Mouse (Mus musculus): ENCODE measurements at regions not wholly inside any gene's neighbourhood (a gene's known extent, or its start where the extent isn't known, plus 50 kb on each side); places are given as distances from the start of the nearest gene placed in this dataset.

DNA sequence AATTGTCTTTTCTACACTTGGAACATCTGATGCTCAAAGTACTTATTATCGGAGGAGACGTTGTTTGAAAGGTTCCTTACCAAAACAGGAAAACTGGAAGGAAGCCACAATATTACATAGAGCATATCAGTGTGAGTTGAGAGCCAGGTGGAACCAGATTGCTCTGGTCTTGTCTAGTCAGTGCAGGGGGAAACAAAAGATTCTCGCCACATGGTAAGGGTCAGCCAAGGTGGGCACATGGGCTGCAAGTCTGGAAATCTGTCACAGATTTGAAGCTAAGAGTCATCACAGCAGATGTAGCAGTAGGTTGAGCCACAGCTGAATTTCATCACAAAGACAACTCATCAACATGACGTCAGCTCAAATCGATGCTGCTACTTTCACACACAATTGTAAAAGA is 681.8 kb downstream of the Stpg2 start:
- DNase-seq (ENCODE audit: low spot score in 2 of 2): no peak

DNA sequence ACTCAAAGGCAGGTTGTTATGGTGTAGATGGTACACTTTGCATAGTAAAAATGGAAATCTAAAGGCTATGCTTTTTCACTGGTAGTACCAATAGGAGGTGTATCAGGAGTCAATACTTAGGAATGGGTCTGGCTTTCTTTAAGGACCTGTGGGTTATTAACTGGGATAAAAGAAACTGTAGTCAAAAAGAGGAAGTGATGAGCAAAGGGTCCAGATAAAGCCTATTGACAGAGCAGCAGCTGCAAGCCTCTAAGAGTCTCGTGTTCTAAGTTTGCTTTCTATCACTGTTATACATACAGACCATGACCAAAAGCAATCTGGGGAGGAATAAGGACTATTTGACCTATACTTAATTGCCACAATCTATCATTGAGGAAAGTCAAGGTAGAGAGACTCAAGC is 683.0 kb downstream of the Stpg2 start:
- DNase-seq (ENCODE audit: low spot score in 2 of 2): no peak

DNA sequence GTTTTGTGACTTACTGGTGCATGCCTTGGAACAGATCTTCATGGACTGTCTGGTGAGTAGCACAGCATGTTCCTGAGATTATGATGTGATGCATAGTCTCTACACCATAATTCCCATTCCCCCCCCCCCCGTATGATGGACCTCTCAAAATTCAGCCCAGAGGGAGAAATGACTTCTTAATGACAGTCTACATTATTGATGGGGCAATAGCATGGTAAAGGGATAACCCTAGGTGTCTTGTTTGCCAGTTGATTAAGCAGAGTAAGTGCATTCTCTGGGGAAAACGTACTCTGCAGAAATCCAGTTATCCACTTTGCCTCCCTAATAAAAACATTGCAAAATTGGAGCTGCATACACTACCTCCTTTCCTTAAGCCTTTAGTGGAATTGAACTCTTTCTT is 684.7 kb downstream of the Stpg2 start:
- DNase-seq (ENCODE audit: low spot score in 2 of 2): no peak

DNA sequence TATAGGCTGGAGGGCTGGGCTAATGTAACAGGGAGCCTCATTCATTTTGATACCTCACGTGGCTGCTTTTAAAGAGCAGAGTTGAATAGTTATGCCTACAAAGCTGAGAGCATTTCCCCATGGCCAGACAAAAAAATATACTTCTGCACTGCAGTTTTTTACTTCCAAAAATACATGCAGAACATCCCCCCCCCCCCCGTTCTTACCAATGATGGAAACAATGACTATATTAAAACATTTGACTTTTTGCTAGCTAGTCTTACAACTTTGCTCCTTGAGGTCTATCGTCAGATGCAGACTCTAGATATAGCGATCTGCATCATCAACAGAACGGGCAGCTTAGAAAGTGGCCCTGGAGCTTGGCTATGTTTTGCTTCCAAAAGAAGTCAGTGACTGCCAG is 692.4 kb downstream of the Stpg2 start:
- no peak for DNase-seq (ENCODE audit: low spot score in 2 of 2)

DNA sequence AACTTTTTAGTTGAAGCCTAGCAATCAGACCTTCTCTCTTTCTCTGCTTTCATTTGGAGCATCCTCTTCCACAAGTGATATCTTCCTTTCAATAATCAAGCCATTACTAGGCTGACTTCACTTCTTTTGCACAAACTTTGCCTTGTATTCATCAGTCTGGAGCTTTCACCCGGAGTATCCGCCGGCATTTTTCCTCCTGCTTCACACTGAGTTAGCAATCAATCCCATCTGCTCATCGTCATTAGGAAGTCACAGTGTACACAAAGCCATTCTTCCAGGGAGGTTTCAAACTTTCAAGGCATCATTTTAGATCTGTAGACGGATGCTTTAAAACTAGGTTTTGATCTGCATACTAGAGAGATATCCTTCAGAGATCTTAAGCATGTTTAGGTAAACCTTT is 693.7 kb downstream of the Stpg2 start:
- DNase-seq (ENCODE audit: low spot score in 2 of 2): no peak

DNA sequence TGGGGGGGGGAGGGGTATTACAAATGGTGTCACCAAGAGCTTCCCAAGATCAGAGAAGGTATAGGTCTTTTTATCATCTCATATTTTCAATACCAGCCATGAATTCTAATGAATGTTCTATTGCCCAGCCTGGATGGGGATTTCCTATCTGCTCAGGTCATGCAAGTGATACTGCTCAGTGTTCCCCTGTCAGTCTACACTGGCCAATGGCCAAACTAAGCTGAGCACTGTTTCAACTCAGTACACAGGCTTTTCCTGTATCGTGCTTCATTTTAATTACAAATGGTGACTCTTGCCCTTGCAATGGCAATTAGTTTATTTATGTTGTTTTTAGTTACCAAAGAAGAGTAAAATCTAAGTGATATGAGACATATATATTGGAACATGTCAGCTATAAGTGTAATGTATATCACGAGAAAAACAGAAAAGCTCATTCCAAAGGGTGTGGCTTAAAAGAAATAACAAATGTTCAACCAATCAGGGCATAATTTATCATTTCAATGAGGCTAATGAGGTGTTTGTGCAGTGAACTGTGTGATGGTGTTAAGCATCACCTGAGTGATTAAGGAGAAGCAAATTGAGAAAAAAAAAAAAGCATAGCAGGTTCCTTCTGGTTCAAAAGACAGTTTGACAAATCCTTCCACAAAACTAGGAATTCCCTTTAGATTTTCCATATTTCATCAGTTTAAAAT is 708.3 kb downstream of the Stpg2 start:
- no peak for DNase-seq (ENCODE audit: low spot score in 2 of 2)

DNA sequence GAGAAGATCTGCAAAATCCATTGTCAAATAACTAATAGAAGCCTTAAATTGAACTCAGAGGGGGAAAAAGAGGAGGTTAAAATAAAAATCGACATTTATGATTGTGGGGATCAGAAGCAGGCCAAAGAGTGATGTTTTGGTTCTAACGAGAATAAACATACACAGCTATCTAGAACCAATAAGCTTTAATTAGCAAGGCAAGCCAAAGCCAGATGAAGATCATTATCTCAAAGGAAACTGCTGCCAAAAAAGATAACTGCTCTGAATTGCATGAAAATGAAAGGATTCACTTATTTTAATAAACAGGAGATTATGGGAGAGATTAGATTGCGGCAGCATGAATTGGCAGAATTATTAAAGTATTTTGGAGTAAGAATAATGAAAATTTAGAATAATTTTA is 716.8 kb downstream of the Stpg2 start:
- DNase-seq (ENCODE audit: low spot score in 2 of 2): no peak

DNA sequence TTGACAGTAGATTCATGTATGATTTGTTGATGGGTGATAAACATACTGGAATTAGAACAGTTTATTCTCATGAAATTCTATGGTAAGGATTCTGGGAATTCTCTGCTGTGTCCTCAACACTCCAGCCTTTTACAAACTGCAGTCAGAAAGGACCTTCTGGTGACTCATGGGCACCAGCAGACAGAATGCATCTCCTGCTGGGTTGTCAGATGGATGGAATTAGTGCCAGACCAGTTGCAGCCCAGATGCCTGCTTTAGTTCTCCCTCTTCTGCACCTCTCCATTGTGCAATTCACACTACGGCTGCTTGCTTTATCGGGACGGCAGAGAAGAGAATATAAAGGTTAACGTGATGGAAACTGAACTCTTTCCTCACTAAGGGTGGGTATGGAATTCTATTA is 727.5 kb downstream of the Stpg2 start:
- no peak for DNase-seq (ENCODE audit: low spot score in 2 of 2)

DNA sequence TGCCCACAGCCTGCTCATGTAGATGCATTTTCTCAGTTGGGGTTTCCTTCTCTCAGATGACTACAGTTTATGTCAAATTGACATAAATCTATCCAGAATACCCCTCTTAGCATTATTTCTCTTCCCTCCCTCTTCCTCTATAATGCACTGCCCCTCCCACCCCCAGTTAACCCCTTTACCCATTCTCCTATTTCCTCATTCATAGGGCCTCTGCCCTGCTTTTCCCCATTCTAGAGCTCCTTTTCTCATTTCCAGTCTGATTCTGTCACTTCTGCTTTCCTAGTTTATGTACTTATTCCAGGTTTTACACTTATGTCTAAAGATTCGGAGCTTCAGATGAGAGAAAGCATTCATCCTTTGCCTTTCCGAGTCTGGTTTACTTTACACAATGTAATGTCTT is 740.7 kb downstream of the Stpg2 start:
- DNase-seq (ENCODE audit: low spot score in 2 of 2): no peak

DNA sequence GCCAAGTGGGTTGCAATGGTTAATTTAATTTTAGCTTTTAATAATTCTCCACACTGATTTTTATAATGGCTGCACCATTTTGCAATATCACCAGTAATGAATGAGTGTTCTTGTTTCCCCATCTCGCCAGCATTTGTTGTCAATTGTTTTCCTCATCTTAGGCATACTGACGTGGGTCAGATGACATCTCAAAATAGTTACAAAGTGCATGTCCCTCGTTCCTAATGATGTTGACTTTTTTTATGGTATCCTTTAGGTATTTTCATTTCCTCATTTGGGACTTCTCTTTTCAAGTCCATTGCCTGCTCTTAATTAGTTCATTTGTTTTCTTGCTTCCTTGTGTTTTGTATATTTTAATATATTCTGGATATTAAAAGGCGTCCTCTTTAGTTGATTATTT is 741.8 kb downstream of the Stpg2 start:
- DNase-seq (ENCODE audit: low spot score in 2 of 2): no peak

DNA sequence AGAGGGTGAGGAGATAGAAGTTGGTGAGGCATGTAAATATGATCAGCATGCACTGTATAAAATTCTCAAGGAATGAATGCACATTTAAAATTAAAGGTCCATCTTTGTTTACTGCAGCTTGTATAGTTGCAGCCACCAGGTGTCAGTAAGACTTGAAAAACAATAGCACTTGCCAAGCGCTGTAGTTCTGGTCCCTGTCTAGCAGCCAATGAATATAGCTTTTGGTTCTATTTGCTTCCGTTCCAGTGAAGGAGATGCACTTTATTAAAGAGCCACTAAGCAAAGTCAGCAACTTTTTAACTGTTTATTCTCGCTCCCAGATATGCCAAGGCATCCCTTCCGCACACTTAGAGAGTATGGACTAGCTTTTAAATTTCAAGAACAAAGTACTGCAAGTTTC is 743.6 kb downstream of the Stpg2 start:
- DNase-seq (ENCODE audit: low spot score in 2 of 2): no peak

DNA sequence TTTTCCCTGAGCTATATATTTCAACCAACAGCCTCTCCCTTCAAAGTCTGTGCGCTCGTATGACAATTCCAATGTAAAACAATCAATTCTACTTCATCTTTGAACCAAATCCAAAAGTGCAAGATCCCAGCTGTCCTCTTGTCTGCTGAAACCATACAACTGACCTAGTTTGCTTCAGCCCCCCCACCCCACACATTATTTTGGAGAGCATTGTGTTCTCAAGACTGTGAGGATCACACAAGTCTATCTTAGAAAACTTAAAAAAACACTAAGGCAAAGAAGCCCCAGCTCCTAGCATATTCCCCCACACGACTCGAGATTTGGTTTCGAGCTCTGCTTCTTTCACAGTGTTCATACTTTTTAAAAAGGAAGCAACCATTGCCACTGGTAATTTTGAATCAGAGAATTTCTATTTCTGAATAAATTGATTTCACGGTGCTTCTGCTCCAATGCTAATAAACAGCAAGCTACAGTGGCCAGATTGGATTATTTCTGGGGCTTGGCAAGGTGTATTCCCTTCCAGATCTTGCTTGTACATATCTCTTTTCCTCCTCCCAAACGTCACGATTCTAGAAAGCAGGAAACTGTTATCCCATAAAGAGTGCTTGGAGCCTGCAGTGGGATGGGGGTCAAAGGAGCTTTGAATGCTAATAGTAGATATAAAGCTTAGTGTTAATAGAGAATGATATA is 744.7 kb downstream of the Stpg2 start:
- DNase-seq (ENCODE audit: low spot score in 2 of 2): no peak

DNA sequence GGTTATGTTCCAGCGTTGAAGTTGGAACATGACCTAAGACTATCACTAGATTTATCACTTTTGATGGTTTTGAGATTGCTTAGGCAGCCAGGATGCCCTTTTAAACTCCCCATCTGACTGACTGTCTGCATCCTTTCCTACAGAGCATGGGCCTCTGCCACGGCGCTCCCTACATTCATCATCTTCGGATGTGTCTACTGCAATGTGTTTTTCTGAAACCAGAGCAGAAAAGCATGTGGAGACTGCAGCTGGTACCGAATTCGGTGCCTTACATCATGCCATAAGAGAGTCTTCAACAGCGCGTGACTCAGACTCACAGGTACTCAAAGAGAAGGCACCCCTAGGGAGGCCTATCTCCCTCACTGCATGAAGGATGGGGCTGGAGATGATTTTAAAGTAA is 746.0 kb downstream of the Stpg2 start:
- no peak for DNase-seq (ENCODE audit: low spot score in 2 of 2)

DNA sequence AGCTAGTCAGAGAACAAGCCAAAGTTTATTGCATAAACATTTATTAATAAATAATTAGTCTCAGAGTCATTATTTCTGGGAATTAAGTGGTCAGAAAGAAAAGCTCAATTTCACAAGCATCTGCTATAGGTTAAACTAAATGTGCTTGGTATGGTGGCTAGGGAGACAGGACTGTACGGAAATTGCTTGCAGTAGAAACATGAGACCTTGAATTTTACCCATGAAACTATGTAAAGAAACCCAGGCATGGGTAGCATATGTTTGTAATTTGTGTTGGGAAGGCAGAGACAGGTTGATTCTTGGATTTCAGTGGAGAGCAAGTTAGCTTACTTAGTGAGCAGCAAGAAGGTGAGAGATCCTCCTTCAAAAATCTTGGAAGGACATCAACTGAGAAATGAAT is 772.7 kb downstream of the Stpg2 start:
- DNase-seq (ENCODE audit: low spot score in 2 of 2): no peak

DNA sequence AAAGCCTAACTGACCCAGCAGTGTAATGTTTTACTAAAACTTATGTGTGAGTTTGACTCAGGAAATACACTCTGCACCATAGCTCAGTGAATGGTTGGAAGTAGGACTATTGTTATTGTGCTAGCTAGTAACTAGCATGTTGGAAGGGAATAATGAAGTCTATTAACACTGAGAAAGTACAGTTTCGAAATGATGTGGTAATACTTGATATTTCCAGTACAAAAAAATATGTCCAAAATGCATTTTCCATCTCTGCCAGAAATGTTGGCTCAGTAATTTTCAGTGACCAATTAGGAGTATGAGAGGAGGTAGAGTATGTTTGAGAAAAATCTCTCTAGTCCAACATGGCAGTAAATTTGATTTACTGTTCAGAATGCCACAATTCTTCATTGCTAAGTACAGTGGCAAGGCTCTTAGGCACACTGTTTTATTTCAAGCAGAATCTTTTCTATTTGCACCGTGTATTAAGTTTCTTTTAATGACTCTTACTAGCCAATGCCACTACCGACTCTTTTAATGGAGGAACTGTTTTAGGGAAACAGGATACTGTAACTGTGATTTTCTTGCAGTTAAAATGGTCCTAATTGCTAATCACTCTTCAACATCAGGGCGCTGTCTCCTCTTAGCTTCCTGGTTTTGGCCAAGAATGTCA is 780.5 kb downstream of the Stpg2 start:
- no peak for DNase-seq (ENCODE audit: low spot score in 2 of 2)

DNA sequence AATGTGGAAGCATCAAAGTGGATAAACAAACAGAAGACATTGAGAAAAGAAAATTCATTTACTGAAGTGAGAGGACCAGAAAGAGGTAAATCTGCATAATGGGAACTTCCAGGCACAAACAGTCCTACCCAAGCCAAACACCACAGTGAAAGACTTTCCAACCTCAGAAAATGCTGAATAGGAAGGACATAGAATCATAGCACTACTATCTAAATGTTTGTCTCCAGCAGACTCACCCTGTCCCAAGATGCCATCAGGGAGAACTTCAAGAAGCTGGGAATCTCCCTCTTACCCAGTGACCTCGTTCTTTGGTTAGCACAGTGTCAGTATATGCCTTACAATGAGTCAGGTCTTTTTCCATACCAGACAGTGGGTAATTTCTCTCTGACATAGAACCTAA is 783.4 kb downstream of the Stpg2 start:
- no peak for DNase-seq (ENCODE audit: low spot score in 2 of 2)

DNA sequence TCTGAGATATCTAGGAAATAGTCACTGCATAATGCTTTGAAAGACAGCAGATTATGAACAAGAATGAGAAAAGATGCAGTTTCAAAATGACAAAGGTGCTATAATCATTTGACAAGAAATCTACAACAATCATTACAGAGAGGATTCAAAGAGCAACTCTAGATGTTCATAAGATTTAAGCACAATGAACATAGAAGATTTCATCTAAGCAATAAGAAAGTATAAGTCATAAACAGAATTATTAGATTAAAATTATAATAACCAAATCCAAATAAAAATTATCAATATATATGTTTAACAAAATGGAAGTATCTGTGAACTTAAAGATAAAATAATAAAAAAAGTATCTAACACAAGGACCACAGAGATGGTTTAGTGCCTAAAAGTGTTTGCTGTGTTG is 783.9 kb downstream of the Stpg2 start:
- no peak for DNase-seq (ENCODE audit: low spot score in 2 of 2)

DNA sequence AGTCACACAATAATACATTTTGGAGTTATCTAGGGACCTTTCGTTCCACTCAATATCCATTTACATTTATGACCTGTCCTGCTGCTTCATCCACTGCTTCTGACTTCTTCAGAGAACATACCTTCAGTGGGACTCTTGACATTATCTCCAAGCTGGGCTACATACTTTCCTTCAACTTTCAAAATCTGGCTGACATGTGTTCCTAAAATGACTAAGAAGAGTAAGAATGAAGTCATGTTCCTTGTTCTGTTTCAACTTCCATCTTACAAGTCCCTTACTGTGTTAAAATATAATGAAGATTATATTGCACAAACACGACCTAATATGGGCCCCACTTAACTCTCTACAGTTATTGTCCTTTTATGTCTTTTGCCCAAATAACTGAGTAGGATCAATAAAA is 807.0 kb downstream of the Stpg2 start:
- DNase-seq (ENCODE audit: low spot score in 2 of 2): no peak

DNA sequence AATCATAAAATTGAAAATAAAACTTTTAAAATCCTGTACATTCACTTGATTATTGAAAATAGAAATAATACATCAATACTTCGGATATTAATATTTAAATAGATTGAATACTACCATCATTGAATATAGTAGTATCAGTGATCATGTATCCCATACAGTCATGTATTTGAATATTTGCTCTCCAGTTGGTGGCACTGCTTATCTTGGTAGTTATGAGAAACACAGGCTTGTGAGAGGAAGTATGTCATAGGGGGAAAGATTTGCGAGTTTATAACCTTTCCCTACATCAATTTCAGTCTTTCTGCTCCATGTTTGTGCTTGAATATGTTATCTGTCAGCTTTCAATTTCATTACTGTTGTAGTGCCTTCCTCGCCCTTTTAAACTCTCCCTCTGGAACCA is 828.6 kb downstream of the Stpg2 start:
- no peak for DNase-seq (ENCODE audit: low spot score in 2 of 2)

DNA sequence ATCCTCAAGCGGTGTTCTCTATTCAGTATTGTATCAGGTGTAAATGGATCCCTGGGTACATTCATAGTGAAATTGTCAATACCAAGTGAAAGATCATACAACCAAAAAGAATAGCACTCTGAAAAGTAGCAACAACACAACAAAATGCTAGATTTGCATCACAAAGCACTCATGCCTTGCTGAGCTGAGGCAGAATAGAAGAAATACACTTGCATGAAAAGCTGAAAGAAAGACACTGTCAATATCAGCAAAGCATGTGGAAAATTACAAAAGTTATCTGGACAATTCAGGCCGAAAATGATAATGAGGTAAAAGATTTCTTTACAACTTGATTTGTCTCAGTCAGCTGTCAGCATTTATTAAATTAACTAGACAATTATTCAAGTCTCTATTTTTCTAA is 829.6 kb downstream of the Stpg2 start:
- DNase-seq (ENCODE audit: low spot score in 2 of 2): no peak

DNA sequence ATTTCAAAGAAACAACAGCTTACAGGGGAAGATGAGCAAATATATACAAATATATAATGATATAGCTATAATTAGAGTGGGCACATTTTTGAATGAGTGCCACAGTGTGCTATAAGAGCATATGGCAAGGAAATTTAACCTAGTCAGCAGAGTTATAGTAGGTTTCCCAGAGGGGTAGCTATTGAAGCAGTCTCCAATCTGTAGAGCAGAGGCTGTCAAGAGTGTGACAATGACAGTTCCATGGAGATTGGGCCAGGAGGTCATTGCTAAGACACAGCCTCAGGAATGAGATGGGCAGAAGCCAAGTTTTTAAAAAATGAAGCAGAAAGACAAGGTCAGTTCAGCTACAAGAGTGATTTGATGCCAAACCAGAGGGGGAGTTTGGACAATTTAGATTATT is 839.4 kb downstream of the Stpg2 start:
- no peak for DNase-seq (ENCODE audit: low spot score in 2 of 2)

DNA sequence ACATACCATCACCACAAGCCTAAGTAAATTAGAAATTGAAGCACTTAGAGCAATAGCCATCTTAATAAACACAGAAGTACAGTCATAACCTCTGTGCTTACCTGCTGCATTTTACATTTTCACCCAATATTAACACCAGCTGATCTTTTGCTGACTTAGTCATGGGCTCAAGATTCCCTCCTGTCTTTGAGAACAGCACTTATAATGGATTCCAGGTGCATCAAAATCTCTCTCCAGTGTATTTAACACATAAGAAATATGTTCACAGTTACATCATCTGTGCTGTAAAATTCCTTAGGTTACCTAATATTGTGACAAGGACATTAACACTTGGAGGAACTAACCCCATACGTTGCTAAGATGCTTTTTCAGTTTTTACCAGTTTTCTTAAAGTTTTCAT is 849.1 kb downstream of the Stpg2 start:
- no peak for DNase-seq (ENCODE audit: low spot score in 2 of 2)

DNA sequence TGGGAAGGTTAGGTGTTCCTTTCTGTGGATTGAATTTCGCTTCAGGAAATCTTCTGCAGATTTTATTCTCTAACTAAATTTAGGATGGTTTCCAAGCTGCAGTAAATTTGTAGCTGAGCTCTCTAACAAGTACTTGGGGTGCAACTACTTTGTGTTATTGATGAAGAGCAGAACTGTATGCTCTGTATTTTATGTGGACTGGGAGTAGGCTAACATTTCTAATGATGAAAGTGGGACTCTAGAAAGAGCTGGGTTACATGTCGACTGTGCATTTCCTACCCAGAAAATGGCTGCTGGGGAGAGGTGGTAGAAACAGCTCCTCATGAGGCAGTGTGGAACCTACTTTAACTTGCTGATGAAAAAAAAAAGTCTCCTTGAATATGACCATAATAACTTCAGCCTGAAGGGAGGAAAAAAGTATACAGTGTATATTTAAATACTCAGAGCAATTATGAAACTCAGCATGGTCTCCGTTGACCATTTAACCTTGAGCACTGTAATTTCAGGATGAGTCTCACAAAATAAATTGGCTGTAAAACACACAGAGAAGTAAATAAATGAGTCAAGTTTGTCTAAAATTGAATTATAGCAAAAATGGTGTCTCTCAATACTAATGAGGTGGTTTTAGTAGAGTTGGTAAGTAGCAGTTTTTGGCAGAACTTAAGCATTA is 852.6 kb downstream of the Stpg2 start:
- no peak for DNase-seq (ENCODE audit: low spot score in 2 of 2)
